Mouse (Mus musculus): ENCODE results near the gene Hscb.

- no peak for TF ChIP-seq CTCF (IDR thresholded peaks at IDR 0.05; ENCODE audit: insufficient read depth, low read depth, low read length)
- TF ChIP-seq POLR2A (IDR thresholded peaks at IDR 0.05; ENCODE audit: insufficient read depth, low read depth, low read length): no peak
These were observed 35.4 kb downstream of the Hscb start for GRCm38 (mm10) chr5:110804012-110804743.

Data from olfactory bulb, adult 2 months (tissue).